Mouse (Mus musculus) CH12.LX (cell line): Measurements from ENCODE around the gene Osbp2. TPM values are rescaled to one million over a fixed set of nuclear protein-coding genes. Genes with fewer than 3 reads are reported as not detected.
A peak's percentile ranks its signal among the peaks of the same experiment; 100 is the strongest.

Experiments used
- DNase-seq: peaks from one replicate; pipeline ENCODE4 v3.0.0-alpha.2; 2013; ENCODE audit errors: extremely low read depth
- H3K27ac ChIP-seq: 2 replicates; pipeline ENCODE4 v1.5.1; 2012; ENCODE audit warnings: low read depth, mild to moderate bottlenecking, control low read depth, moderate library complexity; ENCODE audit not compliant: insufficient read depth
- H3K27me3 ChIP-seq: replicated peaks from 2 replicates; pipeline ENCODE3; 2012; ENCODE audit warnings: inconsistent platforms
- H3K36me3 ChIP-seq, 2 experiments: replicated peaks in 1 of 2; 2 replicates each; pipeline versions ENCODE3 to v1.6.1; 2012; ENCODE audit warnings: inconsistent platforms in 1 of 2, low read length in 1 of 2, mild to moderate bottlenecking in 1 of 2, mixed read lengths in 1 of 2, moderate library complexity in 1 of 2; ENCODE audit not compliant: control insufficient read depth in 1 of 2, insufficient read depth in 1 of 2
- H3K4me1 ChIP-seq, 2 experiments: 2 replicates each; pipeline ENCODE4 v1.6.1; 2012; ENCODE audit warnings: inconsistent platforms in 1 of 2, moderate library complexity in 1 of 2; ENCODE audit not compliant: insufficient read depth in 2 of 2, control insufficient read depth in 1 of 2
- H3K4me2 ChIP-seq: 2 replicates; pipeline ENCODE4 v1.6.1; 2012; ENCODE audit warnings: low read depth, mild to moderate bottlenecking, control low read depth; ENCODE audit not compliant: poor library complexity, insufficient read depth, severe bottlenecking
- H3K4me3 ChIP-seq, 3 experiments: fragments of 150-350 bp in 1 of 3; sonication (generic) in 1 of 3; replicated peaks in 1 of 3; 2 replicates each; pipeline versions ENCODE3 to v1.5.1; 2011 to 2012; ENCODE audit warnings: low read depth in 2 of 3, low read length in 2 of 3, mild to moderate bottlenecking in 2 of 3, moderate library complexity in 2 of 3, control low read depth in 1 of 3, improper control_type of control experiment in 1 of 3, inconsistent platforms in 1 of 3, mixed read lengths in 1 of 3; ENCODE audit not compliant: poor library complexity in 1 of 3
- H3K79me2 ChIP-seq: replicated peaks from 2 replicates; pipeline ENCODE4 v1.6.1; 2012; ENCODE audit warnings: mild to moderate bottlenecking, moderate library complexity; ENCODE audit not compliant: control insufficient read depth, poor library complexity, insufficient read depth, severe bottlenecking; ENCODE audit errors: extremely low read depth
- H3K9ac ChIP-seq: 2 replicates; pipeline ENCODE4 v1.6.1; 2012; ENCODE audit warnings: low read depth, mild to moderate bottlenecking, control low read depth, moderate library complexity; ENCODE audit not compliant: insufficient read depth
- H3K9me3 ChIP-seq: replicated peaks from 2 replicates; pipeline ENCODE3; 2012; ENCODE audit warnings: low read length, inconsistent platforms, mixed read lengths
- BHLHE40 ChIP-seq: IDR thresholded peaks from 2 replicates; pipeline ENCODE4 v1.6.1; 2011; ENCODE audit warnings: mild to moderate bottlenecking, low read depth, low read length, improper control_type of control experiment
- CHD1 ChIP-seq: IDR thresholded peaks from 2 replicates; pipeline ENCODE4 v1.6.1; 2012; ENCODE audit warnings: low read depth, low read length, improper control_type of control experiment, inconsistent platforms
- CHD2 ChIP-seq: IDR thresholded peaks from 2 replicates; pipeline ENCODE4 v1.6.1; 2011; ENCODE audit warnings: low read length, improper control_type of control experiment
- CTCF ChIP-seq, 2 experiments: IDR thresholded peaks in 1 of 2; conservative IDR thresholded peaks in 1 of 2; 2 replicates each; pipeline ENCODE4 v1.5.1; 2011 to 2012; ENCODE audit warnings: low read depth in 2 of 2, low read length in 2 of 2, improper control_type of control experiment in 1 of 2, inconsistent platforms in 1 of 2, mild to moderate bottlenecking in 1 of 2, moderate library complexity in 1 of 2
- E2F4 ChIP-seq: IDR thresholded peaks from 2 replicates; pipeline ENCODE4 v1.6.1; 2011; ENCODE audit warnings: low read depth, low read length, improper control_type of control experiment; ENCODE audit not compliant: insufficient replicate concordance
- ELF1 ChIP-seq: IDR thresholded peaks from 2 replicates; pipeline ENCODE4 v1.6.1; 2014; ENCODE audit warnings: low read depth, mild to moderate bottlenecking, inconsistent platforms, low read length, improper control_type of control experiment
- EP300 ChIP-seq: IDR thresholded peaks from 2 replicates; pipeline ENCODE4 v1.6.1; 2011; ENCODE audit warnings: low read length, improper control_type of control experiment
- ETS1 ChIP-seq: conservative IDR thresholded peaks from 2 replicates; pipeline ENCODE4 v1.6.1; 2012; ENCODE audit warnings: low read depth, mild to moderate bottlenecking, inconsistent platforms, low read length, improper control_type of control experiment, moderate library complexity
- GABPA ChIP-seq: IDR thresholded peaks from 2 replicates; pipeline ENCODE4 v1.6.1; 2012; ENCODE audit warnings: low read depth, low read length, improper control_type of control experiment, inconsistent platforms; ENCODE audit not compliant: insufficient replicate concordance
- HCFC1 ChIP-seq: IDR thresholded peaks from 2 replicates; pipeline ENCODE4 v1.6.1; 2012; ENCODE audit warnings: low read depth, mild to moderate bottlenecking, inconsistent platforms, low read length, improper control_type of control experiment
- IRF4 ChIP-seq: IDR thresholded peaks from 2 replicates; pipeline ENCODE4 v1.6.1; 2014; ENCODE audit warnings: low read depth, mild to moderate bottlenecking, inconsistent platforms, low read length, improper control_type of control experiment
- JUN ChIP-seq: IDR thresholded peaks from 2 replicates; pipeline ENCODE4 v1.6.1; 2011; ENCODE audit warnings: low read depth, mild to moderate bottlenecking, low read length, improper control_type of control experiment, moderate library complexity; ENCODE audit not compliant: insufficient read depth
- KAT2A ChIP-seq: IDR thresholded peaks from 2 replicates; pipeline ENCODE4 v1.6.1; 2012; ENCODE audit warnings: low read length, improper control_type of control experiment, inconsistent platforms; ENCODE audit not compliant: insufficient replicate concordance
- MAZ ChIP-seq: IDR thresholded peaks from 2 replicates; pipeline ENCODE4 v1.6.1; 2012; ENCODE audit warnings: low read depth, mild to moderate bottlenecking, inconsistent platforms, low read length, improper control_type of control experiment, moderate library complexity
- MYC ChIP-seq: IDR thresholded peaks from 2 replicates; pipeline ENCODE4 v1.6.1; 2011; ENCODE audit warnings: low read depth, mild to moderate bottlenecking, improper control_type of control experiment, low read length
- NELFE ChIP-seq: IDR thresholded peaks from 2 replicates; pipeline ENCODE4 v1.6.1; 2011; ENCODE audit warnings: low read depth, low read length, improper control_type of control experiment
- NRF1 ChIP-seq: IDR thresholded peaks from 2 replicates; pipeline ENCODE4 v1.6.1; 2014; ENCODE audit warnings: low read depth, mild to moderate bottlenecking, inconsistent platforms, low read length, improper control_type of control experiment, moderate library complexity
- PAX5 ChIP-seq: IDR thresholded peaks from 2 replicates; pipeline ENCODE4 v1.6.1; 2012; ENCODE audit warnings: low read length, inconsistent platforms, mixed read lengths
- RAD21 ChIP-seq: IDR thresholded peaks from 2 replicates; pipeline ENCODE4 v1.6.1; 2011; ENCODE audit warnings: low read depth, mild to moderate bottlenecking, low read length, improper control_type of control experiment, moderate library complexity
- SMC3 ChIP-seq: IDR thresholded peaks from 2 replicates; pipeline ENCODE4 v1.6.1; 2011; ENCODE audit warnings: low read depth, low read length, improper control_type of control experiment
- TCF12 ChIP-seq: IDR thresholded peaks from 2 replicates; pipeline ENCODE4 v1.6.1; 2014; ENCODE audit warnings: low read depth, mild to moderate bottlenecking, inconsistent platforms, low read length, improper control_type of control experiment
- UBTF ChIP-seq: IDR thresholded peaks from 2 replicates; pipeline ENCODE4 v1.6.1; 2012; ENCODE audit warnings: low read depth, mild to moderate bottlenecking, inconsistent platforms, low read length, improper control_type of control experiment, moderate library complexity
- USF1 ChIP-seq: IDR thresholded peaks from 2 replicates; pipeline ENCODE4 v1.6.1; 2014; ENCODE audit warnings: low read depth, mild to moderate bottlenecking, inconsistent platforms, low read length, improper control_type of control experiment
- USF2 ChIP-seq: conservative IDR thresholded peaks from 2 replicates; pipeline ENCODE4 v1.6.1; 2011; ENCODE audit warnings: low read depth, low read length, improper control_type of control experiment
- ZC3H11A ChIP-seq: IDR thresholded peaks from 2 replicates; pipeline ENCODE4 v1.6.1; 2012; ENCODE audit warnings: low read depth, mild to moderate bottlenecking, inconsistent platforms, low read length, improper control_type of control experiment
- ZMIZ1 ChIP-seq: IDR thresholded peaks from 2 replicates; pipeline ENCODE4 v1.6.1; 2012; ENCODE audit warnings: low read depth, mild to moderate bottlenecking, inconsistent platforms, low read length, improper control_type of control experiment
- dilution Hi-C: fragments of 300-500 bp; cut with MboI; formaldehyde crosslinking; loops from 2 replicates; pipeline ENCODE4 v1.14.3; 2020; ENCODE audit warnings: low sequenced_read_pairs; ENCODE audit not compliant: extremely low pct_unique_long_range_greater_than_20kb, extremely low pct_ligation_motif_present
- in situ Hi-C: fragments of 300-500 bp; cut with MboI; formaldehyde crosslinking; loops from 3 replicates; pipeline ENCODE4 v1.14.3; 2019; ENCODE audit warnings: low sequenced_read_pairs, low pct_ligation_motif_present, low pct_unique_long_range_greater_than_20kb, mixed read lengths
- polyA plus RNA-seq: library from polyadenylated mRNA; unstranded; fragments of >175 nt; gene quantifications from 2 replicates; pipeline ENCODE4 v1.2.1, GENCODE M21; 2012; ENCODE audit warnings: low read depth; ENCODE audit not compliant: insufficient read length
- total RNA-seq, 2 experiments: library from RNA; depleted of rRNA; stranded (reverse); fragments of 300-350 nt in 1 of 2; fragments of >200 nt in 1 of 2; gene quantifications; 2 replicates each; pipeline ENCODE4 v1.2.3; 2012 to 2014

Osbp2 gene
- total and polyA plus RNA-seq, 3 experiments: not detected

- Histone ChIP-seq H3K4me2 (no peak overlapping the region), H3K9ac (no peak overlapping the region), H3K4me3 (no peak overlapping the region), H3K27me3 (peaks cover 43% of the 10 kb centered on the region), H3K36me3 (no peaks in the 10 kb centered on the region), H3K4me1 (no peaks in the 10 kb centered on the region), H3K79me2 (no peaks in the 10 kb centered on the region), H3K9me3 (peaks cover 9% of the 10 kb centered on the region), H3K27ac (no peak overlapping the region)
- in situ Hi-C loops (no loop called here), dilution Hi-C loops (no loop called here)
- peak; percentile 73 to 74 for TF ChIP-seq CTCF (conservative IDR thresholded peaks at IDR 0.05 in 1 of 2, IDR thresholded peaks at IDR 0.05 in 1 of 2; ENCODE audit: low read depth in 2 of 2, low read length in 2 of 2)
- TF ChIP-seq BHLHE40: no peak
- no peak for TF ChIP-seq ZC3H11A
- TF ChIP-seq USF2: no peak
- TF ChIP-seq RAD21: peak; percentile 36
- TF ChIP-seq SMC3: peak; percentile 78
- DNase-seq: peak; percentile 47
These were observed 149.2 kb downstream of the Osbp2 start for GRCm38 (mm10) chr11:3714486-3714885.

- dilution Hi-C loops (no loop called here), in situ Hi-C loops (no loop called here)
- peaks cover 6% of the 10 kb centered on the region for H3K27me3 ChIP-seq
- peaks cover 4% of the 10 kb centered on the region for H3K9me3 ChIP-seq
- H3K4me3 ChIP-seq: no peak overlapping the region
- H3K36me3 ChIP-seq: no peaks in the 10 kb centered on the region
- no peaks in the 10 kb centered on the region for H3K79me2 ChIP-seq
- H3K9ac ChIP-seq: no peak overlapping the region
- no peak for DNase-seq
- H3K27ac ChIP-seq: no peak overlapping the region
- TF ChIP-seq EP300: no peak
- TF ChIP-seq E2F4: no peak
- no peak for TF ChIP-seq USF1
- no peak for TF ChIP-seq KAT2A
- no peak for TF ChIP-seq HCFC1
- TF ChIP-seq ETS1: no peak
- TF ChIP-seq GABPA: no peak
- TF ChIP-seq PAX5: no peak
- no peak for TF ChIP-seq IRF4
- H3K4me2 ChIP-seq: no peak overlapping the region
- peaks cover 0 to 9% of the 10 kb centered on the region in 2 experiments; a peak in 1 of 4 replicates for H3K4me1 ChIP-seq
These were observed 153.5 kb downstream of the Osbp2 start for GRCm38 (mm10) chr11:3710203-3710602.

GRCm38 (mm10) chr11:3707057-3707456, 156.6 kb downstream of the Osbp2 start:
- dilution Hi-C loops: no loop called here
- no peak for DNase-seq
- TF ChIP-seq CHD1 (no peak), UBTF (no peak), NELFE (no peak), CHD2 (no peak), ZMIZ1 (no peak), TCF12 (no peak), ELF1 (no peak), MYC (no peak), ZC3H11A (no peak), JUN (no peak), KAT2A (no peak), MAZ (no peak), NRF1 (no peak), SMC3 (no peak)
- TF ChIP-seq, all 38 proteins: peak for 0
- Histone ChIP-seq H3K9ac (no peak overlapping the region), H3K36me3 (peaks cover 0 to 3% of the 10 kb centered on the region in 2 experiments), H3K9me3 (no peaks in the 10 kb centered on the region), H3K4me2 (no peak overlapping the region), H3K4me1 (peaks cover 0 to 9% of the 10 kb centered on the region in 2 experiments; a peak in 1 of 4 replicates), H3K4me3 (no peak overlapping the region), H3K27me3 (no peaks in the 10 kb centered on the region), H3K27ac (no peak overlapping the region), H3K79me2 (no peaks in the 10 kb centered on the region)
- in situ Hi-C loops: no loop called here
